Mouse (Mus musculus): ENCODE measurements around the gene Dnah14. TPM values are rescaled to one million over a fixed set of nuclear protein-coding genes. Genes with fewer than 3 reads are reported as not detected.

Dnah14 gene
- polyA plus RNA-seq, 2 experiments, result 0.53 to 2.0 TPM

DNA sequence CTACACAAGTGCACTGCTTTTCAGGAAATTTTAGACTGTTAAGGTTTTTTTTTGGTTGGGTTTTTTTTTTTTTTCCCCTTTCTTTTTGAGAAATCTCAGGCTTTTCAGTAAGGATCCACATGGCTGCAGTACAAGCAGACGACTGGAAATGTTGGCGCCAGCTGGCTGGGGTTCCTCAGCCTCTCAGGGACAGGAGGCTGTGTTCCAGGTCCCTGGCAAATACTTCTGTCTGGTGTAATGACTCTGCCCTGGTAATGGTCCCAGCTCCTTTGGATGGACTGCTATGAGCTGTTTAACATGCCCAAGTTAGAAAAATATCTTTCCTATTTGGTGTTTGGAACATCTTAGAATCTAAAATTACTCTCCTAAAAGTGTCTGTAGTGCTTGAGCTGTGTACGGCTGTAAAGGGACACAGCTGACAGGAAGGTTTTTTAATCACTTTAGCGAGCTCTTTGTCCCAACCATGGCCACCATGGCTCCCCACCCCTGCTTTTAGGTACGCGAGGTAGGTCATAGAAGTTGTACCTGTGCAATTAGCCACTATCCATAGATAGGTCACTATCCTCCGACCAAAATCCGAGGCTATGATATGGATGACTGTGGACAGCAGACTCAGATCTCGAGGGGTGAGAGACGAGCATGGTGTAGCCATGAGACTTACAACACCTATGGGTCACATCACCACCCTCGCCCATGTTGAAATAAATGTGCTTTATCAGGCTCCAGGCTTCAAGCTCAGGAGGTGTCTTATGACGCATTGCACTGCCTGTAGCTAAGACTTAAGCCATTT, 275.4 kb downstream of the Dnah14 start:
- peak; percentile 47 for DNase-seq (ENCODE audit: low spot score)
- no peak overlapping the region for H3K4me3 ChIP-seq (replicated peaks; ENCODE audit: low read length)
- 76% methylated on average over 12 of the region's 12 CpGs for WGBS

DNA sequence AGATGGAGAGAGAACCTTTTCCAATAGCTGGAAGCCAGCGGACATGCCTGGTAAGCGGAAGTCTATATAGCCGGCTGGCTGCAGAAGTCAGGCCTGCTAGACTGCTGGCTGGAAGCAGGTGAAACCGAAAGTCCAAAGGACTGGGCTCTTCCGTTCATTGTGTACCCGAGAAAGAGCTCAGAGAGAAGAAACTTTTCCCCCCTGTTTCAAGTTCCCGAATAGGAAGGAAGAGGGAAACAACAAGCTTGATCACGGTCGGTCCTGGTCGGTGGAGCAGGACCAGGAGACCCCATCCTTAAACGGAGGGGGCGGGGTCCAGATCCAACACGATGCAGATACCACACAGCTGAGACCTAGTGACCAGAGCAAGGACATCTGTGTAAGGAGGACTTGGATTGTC, 276.1 kb downstream of the Dnah14 start:
- WGBS, result 43% methylated on average over 13 of the region's 13 CpGs
- Histone ChIP-seq H3K4me1 (ENCODE audit: control insufficient read depth, insufficient read depth, low read length) (peaks cover 8% of the 10 kb centered on the region; the same call in 1 of the 2 replicates), H3K9ac (ENCODE audit: low read depth, low read length, severe bottlenecking) (no peak overlapping the region), H3K27me3 (ENCODE audit: control insufficient read depth, insufficient read depth, low read length) (no peaks in the 10 kb centered on the region), H3K36me3 (ENCODE audit: control insufficient read depth, insufficient read depth, low read length) (no peaks in the 10 kb centered on the region), H3K27ac (replicated peaks; ENCODE audit: low read depth, low read length) (no peak overlapping the region), H3K4me2 (replicated peaks; ENCODE audit: low read depth, low read length, severe bottlenecking) (0 out of 2 replicates have a peak overlapping the region, but pooled peaks have one; percentile 42), H3K9me3 (ENCODE audit: control insufficient read depth, low read length) (no peaks in the 10 kb centered on the region), H3K4me3 (replicated peaks; ENCODE audit: low read length) (no peak overlapping the region)
- ATAC-seq (ENCODE audit: low FRiP score, low read depth), result no peak
- no peak for DNase-seq (ENCODE audit: low spot score)
- TF ChIP-seq POLR2A (IDR thresholded peaks at IDR 0.05; ENCODE audit: borderline replicate concordance, extremely low read depth, insufficient read depth, insufficient read length), result no peak

More for the DNA sequence above, 275.4 kb downstream of the Dnah14 start:
- no peak overlapping the region for H3K4me2 ChIP-seq (replicated peaks; ENCODE audit: low read depth, low read length, severe bottlenecking)
- H3K4me1 ChIP-seq (ENCODE audit: control insufficient read depth, insufficient read depth, low read length), result peaks cover 8% of the 10 kb centered on the region; the same call in 1 of the 2 replicates
- TF ChIP-seq POLR2A (IDR thresholded peaks at IDR 0.05; ENCODE audit: borderline replicate concordance, extremely low read depth, insufficient read depth, insufficient read length), result no peak
- no peaks in the 10 kb centered on the region for H3K9me3 ChIP-seq (ENCODE audit: control insufficient read depth, low read length)
- H3K9ac ChIP-seq (ENCODE audit: low read depth, low read length, severe bottlenecking), result no peak overlapping the region
- no peak overlapping the region for H3K27ac ChIP-seq (replicated peaks; ENCODE audit: low read depth, low read length)
- H3K27me3 ChIP-seq (ENCODE audit: control insufficient read depth, insufficient read depth, low read length), result no peaks in the 10 kb centered on the region
- H3K36me3 ChIP-seq (ENCODE audit: control insufficient read depth, insufficient read depth, low read length), result no peaks in the 10 kb centered on the region
- ATAC-seq (ENCODE audit: low FRiP score, low read depth), result no peak

DNA sequence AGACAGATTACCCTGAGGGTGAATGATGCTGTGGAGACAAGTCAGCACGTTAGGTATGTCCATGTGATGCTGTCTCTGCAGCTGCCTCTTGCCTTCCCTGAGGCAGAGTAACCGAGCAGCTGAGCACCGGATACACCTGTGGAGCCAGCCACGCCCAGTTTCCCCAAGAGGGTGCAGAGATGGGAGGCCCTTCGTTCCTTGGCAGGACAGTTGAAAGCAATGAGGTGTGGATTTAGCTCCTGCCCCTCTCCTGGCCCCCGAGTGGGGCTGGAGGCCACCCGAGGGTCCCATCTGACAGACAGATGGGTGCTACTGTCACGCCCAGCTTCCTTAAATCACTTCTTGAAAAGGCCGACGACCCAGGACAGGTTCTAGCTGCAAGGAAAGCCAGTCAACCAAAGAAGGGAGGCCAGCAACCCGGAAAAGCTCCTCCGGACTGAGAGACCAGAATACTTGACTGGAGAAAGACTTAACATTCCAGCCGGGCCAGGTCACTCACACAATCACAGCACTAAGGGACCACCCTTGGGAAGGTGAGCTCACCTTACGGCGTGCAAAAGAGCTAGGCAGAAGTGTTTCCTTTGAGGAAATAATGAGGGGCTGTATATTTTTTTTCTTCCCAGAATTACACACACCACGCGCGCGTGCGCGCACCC, 276.9 kb downstream of the Dnah14 start:
- WGBS, result 6% methylated on average over 15 of the region's 21 CpGs
- Histone ChIP-seq H3K4me2 (replicated peaks; ENCODE audit: low read depth, low read length, severe bottlenecking) (peak overlapping the region; percentile 42), H3K9ac (ENCODE audit: low read depth, low read length, severe bottlenecking) (0 out of 2 replicates have a peak overlapping the region, but pooled peaks have one; percentile 16), H3K4me3 (replicated peaks; ENCODE audit: low read length) (peak overlapping the region; percentile 13), H3K9me3 (ENCODE audit: control insufficient read depth, low read length) (no peaks in the 10 kb centered on the region), H3K27me3 (ENCODE audit: control insufficient read depth, insufficient read depth, low read length) (no peaks in the 10 kb centered on the region), H3K36me3 (ENCODE audit: control insufficient read depth, insufficient read depth, low read length) (no peaks in the 10 kb centered on the region), H3K4me1 (ENCODE audit: control insufficient read depth, insufficient read depth, low read length) (peaks cover 8% of the 10 kb centered on the region; the same call in 1 of the 2 replicates), H3K27ac (replicated peaks; ENCODE audit: low read depth, low read length) (peak overlapping the region; percentile 55)
- TF ChIP-seq POLR2A (IDR thresholded peaks at IDR 0.05; ENCODE audit: borderline replicate concordance, extremely low read depth, insufficient read depth, insufficient read length), result no peak
- peak; percentile 63; the same call in 1 of the 2 replicates for ATAC-seq (ENCODE audit: low FRiP score, low read depth)
- peak; percentile 51 for DNase-seq (ENCODE audit: low spot score)

DNA sequence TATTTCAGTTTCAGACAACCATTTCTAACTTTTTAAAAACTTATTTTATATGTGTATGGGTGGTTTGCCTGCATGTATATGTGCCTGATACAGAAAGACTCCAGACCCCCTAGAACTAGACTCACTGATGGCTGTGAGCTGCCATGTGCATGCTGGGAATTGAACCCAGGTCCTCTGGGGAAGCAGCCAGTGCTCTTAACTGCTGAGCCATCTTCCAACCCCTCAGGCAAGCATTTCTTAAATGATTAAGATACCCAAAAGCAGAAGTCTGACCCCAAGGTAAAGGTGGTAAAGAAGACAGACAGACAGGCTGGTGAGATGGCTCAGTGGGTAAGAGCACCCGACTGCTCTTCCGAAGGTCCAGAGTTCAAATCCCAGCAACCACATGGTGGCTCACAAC, 278.5 kb downstream of the Dnah14 start:
- WGBS, result 95% methylated on average over 2 of the region's 2 CpGs
- DNase-seq (ENCODE audit: low spot score) (no peak), ATAC-seq (ENCODE audit: low FRiP score, low read depth) (no peak)
- H3K9me3 ChIP-seq (ENCODE audit: control insufficient read depth, low read length), result no peaks in the 10 kb centered on the region
- H3K4me2 ChIP-seq (replicated peaks; ENCODE audit: low read depth, low read length, severe bottlenecking), result no peak overlapping the region
- TF ChIP-seq POLR2A (IDR thresholded peaks at IDR 0.05; ENCODE audit: borderline replicate concordance, extremely low read depth, insufficient read depth, insufficient read length), result no peak
- H3K9ac ChIP-seq (ENCODE audit: low read depth, low read length, severe bottlenecking), result no peak overlapping the region
- peaks cover 8% of the 10 kb centered on the region; the same call in 1 of the 2 replicates for H3K4me1 ChIP-seq (ENCODE audit: control insufficient read depth, insufficient read depth, low read length)
- H3K4me3 ChIP-seq (replicated peaks; ENCODE audit: low read length), result no peak overlapping the region
- H3K36me3 ChIP-seq (ENCODE audit: control insufficient read depth, insufficient read depth, low read length), result no peaks in the 10 kb centered on the region
- H3K27ac ChIP-seq (replicated peaks; ENCODE audit: low read depth, low read length), result no peak overlapping the region
- H3K27me3 ChIP-seq (ENCODE audit: control insufficient read depth, insufficient read depth, low read length), result no peaks in the 10 kb centered on the region

DNA sequence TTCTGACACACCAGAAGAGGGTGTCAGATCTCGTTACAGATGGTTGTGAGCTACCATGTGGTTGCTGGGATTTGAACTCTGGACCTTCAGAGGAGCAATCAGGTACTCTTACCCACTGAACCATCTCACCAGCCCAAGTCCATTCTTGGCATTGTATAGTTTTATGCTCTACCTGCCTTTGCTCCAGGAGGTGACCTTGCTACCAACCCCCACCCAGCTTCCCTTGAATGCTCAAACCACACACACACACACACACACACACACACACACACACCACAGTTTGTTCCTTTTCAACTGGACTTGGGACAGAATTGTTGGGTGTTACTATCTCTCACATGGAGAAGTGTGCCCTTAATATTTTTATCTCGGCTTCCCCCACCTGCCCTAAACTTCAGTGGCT, 280.0 kb downstream of the Dnah14 start:
- DNase-seq (ENCODE audit: low spot score) (no peak), ATAC-seq (ENCODE audit: low FRiP score, low read depth) (no peak)
- peaks cover 8% of the 10 kb centered on the region; the same call in 1 of the 2 replicates for H3K4me1 ChIP-seq (ENCODE audit: control insufficient read depth, insufficient read depth, low read length)
- no peaks in the 10 kb centered on the region for H3K9me3 ChIP-seq (ENCODE audit: control insufficient read depth, low read length)
- H3K27me3 ChIP-seq (ENCODE audit: control insufficient read depth, insufficient read depth, low read length), result no peaks in the 10 kb centered on the region
- no peak overlapping the region for H3K4me3 ChIP-seq (replicated peaks; ENCODE audit: low read length)
- H3K4me2 ChIP-seq (replicated peaks; ENCODE audit: low read depth, low read length, severe bottlenecking), result no peak overlapping the region
- TF ChIP-seq POLR2A (IDR thresholded peaks at IDR 0.05; ENCODE audit: borderline replicate concordance, extremely low read depth, insufficient read depth, insufficient read length), result no peak
- 85% methylated on average over 2 of the region's 2 CpGs for WGBS
- H3K27ac ChIP-seq (replicated peaks; ENCODE audit: low read depth, low read length), result no peak overlapping the region
- H3K9ac ChIP-seq (ENCODE audit: low read depth, low read length, severe bottlenecking), result no peak overlapping the region
- H3K36me3 ChIP-seq (ENCODE audit: control insufficient read depth, insufficient read depth, low read length), result no peaks in the 10 kb centered on the region

Measured in limb, embryonic 14.5 days (tissue).